Mouse (Mus musculus) kidney, postnatal 0 days (tissue): ENCODE measurements around the gene Zfp575. TPM values are rescaled to one million over a fixed set of nuclear protein-coding genes. Genes with fewer than 3 reads are reported as not detected.

Experiments used
- ATAC-seq: fragments of 200-750 bp; cut with Nextera tagmentation; replicated peaks from 2 replicates; pipeline ENCODE4 v1.8.0; 2017; ENCODE audit warnings: low read depth, moderate number of reproducible peaks, moderate TSS enrichment, moderate library complexity; ENCODE audit not compliant: low FRiP score
- DNase-seq: peaks from one replicate; pipeline ENCODE4 v3.0.0-alpha.2; 2016; ENCODE audit warnings: low spot score
- H3K27ac ChIP-seq: fragments of 300-500 bp; sonication (generic); 2 replicates; pipeline ENCODE4 v1.5.1; 2014; ENCODE audit warnings: mild to moderate bottlenecking
- H3K27me3 ChIP-seq: fragments of 300-500 bp; sonication (generic); 2 replicates; pipeline ENCODE4 v1.6.1; 2014; ENCODE audit warnings: low read length, mixed read lengths; ENCODE audit not compliant: insufficient read depth
- H3K36me3 ChIP-seq: fragments of 300-500 bp; sonication (generic); 2 replicates; pipeline ENCODE4 v1.6.1; 2014; ENCODE audit warnings: low read length, mixed read lengths; ENCODE audit not compliant: insufficient read depth
- H3K4me1 ChIP-seq: fragments of 300-500 bp; sonication (generic); replicated peaks from 2 replicates; pipeline ENCODE4 v1.6.1; 2014; ENCODE audit warnings: antibody characterized with exemption, low read length, mixed read lengths; ENCODE audit not compliant: insufficient read depth
- H3K4me2 ChIP-seq: fragments of 300-500 bp; sonication (generic); 2 replicates; pipeline ENCODE4 v1.6.1; 2014; ENCODE audit warnings: mild to moderate bottlenecking, low read length, moderate library complexity, mixed read lengths
- H3K4me3 ChIP-seq: fragments of 300-500 bp; sonication (generic); replicated peaks from 2 replicates; pipeline ENCODE4 v1.5.1; 2014; ENCODE audit warnings: low read depth, low read length
- H3K9ac ChIP-seq: fragments of 300-500 bp; sonication (generic); 2 replicates; pipeline ENCODE4 v1.6.1; 2014; ENCODE audit warnings: low read depth, low read length
- H3K9me3 ChIP-seq: fragments of 300-500 bp; sonication (generic); replicated peaks from 2 replicates; pipeline ENCODE4 v1.6.1; 2016; ENCODE audit warnings: low read length, inconsistent platforms, mixed read lengths
- CTCF ChIP-seq: IDR thresholded peaks from 2 replicates; pipeline ENCODE4 v1.5.1; 2016; ENCODE audit warnings: antibody characterized with exemption, low read depth, mild to moderate bottlenecking, moderate library complexity
- WGBS: fragments of 180-500 bp; shearing (Covaris S2); extraction: QIAGEN DNeasy Blood & Tissue Kit; methylation state at CpG from one replicate; pipeline ENCODE4 v1.1.7; 2014; 5-methylcytosine and 5-hydroxymethylcytosine counted together
- polyA plus RNA-seq: library from polyadenylated mRNA; unstranded; fragments of >200 nt; fragmentation: Nextera tagmentation; extraction: Ambion mirVana; gene quantifications from 2 replicates; pipeline ENCODE4 v1.2.1, GENCODE M21; 2015

Zfp575 gene
- polyA plus RNA-seq, 1 experiment from 2014 or later = 4.0 TPM

DNA sequence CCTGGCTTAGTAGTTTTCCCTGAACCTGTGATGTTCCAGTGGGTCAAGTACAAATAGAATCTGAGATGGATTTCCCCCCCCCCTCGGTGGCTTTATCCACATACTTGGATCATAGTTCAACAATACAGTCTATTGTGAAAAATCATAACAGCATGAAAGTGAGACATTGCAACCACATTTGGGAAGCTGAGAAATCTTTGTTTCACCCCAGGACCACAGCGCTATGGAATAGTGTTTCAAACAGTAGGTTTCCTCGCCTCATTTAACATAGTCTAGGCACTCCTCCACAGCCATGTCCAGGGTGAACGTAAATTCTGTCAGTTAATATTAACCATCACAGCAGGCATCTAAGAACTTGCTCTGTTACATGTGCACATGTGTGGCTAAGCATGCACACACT, 50.4 kb downstream of the Zfp575 start:
- Histone ChIP-seq H3K36me3 (peaks cover 17% of the 10 kb centered on the region), H3K27ac (peak overlapping the region; percentile 36; the same call in 1 of the 2 replicates), H3K4me3 (no peak overlapping the region), H3K27me3 (no peaks in the 10 kb centered on the region), H3K9ac (no peak overlapping the region), H3K4me2 (no peak overlapping the region), H3K9me3 (no peaks in the 10 kb centered on the region), H3K4me1 (peaks cover 15% of the 10 kb centered on the region)
- WGBS = 33% methylated on average over 4 of the region's 4 CpGs
- TF ChIP-seq CTCF = no peak
- DNase-seq (peak; percentile 63), ATAC-seq (peak; percentile 18; the same call in 1 of the 2 replicates)

DNA sequence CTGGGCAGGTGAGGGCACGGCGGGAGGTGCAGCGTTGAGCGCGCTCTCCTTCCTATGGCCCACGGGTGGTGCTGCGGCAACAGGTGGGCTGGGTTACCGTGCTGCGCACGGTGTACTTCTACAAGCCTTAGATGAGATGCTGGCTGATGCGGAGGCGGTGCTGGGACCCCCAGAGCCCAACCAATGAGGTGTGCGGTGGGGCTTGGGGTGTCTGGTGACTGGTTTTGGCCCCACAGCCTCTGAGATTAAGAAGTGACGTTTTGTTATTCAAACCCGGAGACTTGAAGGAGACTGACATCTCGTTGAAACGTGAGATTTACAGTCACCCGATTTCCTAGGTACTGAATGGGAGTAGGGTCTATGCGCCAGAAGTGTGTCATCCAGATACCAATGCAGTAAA, 53.1 kb downstream of the Zfp575 start:
- DNase-seq = peak; percentile 15
- Histone ChIP-seq H3K9me3 (no peaks in the 10 kb centered on the region), H3K36me3 (peaks cover 17% of the 10 kb centered on the region), H3K4me3 (0 out of 2 replicates have a peak overlapping the region, but pooled peaks have one; percentile 5), H3K9ac (no peak overlapping the region), H3K27ac (no peak overlapping the region), H3K27me3 (no peaks in the 10 kb centered on the region), H3K4me2 (peak overlapping the region; percentile 23; the same call in 1 of the 2 replicates), H3K4me1 (peaks cover 20% of the 10 kb centered on the region)
- WGBS = 41% methylated on average over 19 of the region's 19 CpGs
- TF ChIP-seq CTCF = no peak
- ATAC-seq = no peak

Other genes starting within 250 kb of the Zfp575 start
- gene Lypd5, start 238.4 kb downstream of the Zfp575 start, polyA plus RNA-seq = not detected in 2 replicates
- gene Kcnn4, start 217.4 kb downstream of the Zfp575 start, polyA plus RNA-seq = 8.0 and 9.6 TPM in 2 replicates
- 20.6 and 20.8 TPM in 2 replicates for gene Smg9, start 188.0 kb downstream of the Zfp575 start, polyA plus RNA-seq
- not detected in 2 replicates for gene Irgc1, start 135.3 kb downstream of the Zfp575 start, polyA plus RNA-seq
- gene Plaur, start 125.2 kb downstream of the Zfp575 start, polyA plus RNA-seq = 11.5 and 15.9 TPM in 2 replicates
- 7.1 and 8.2 TPM in 2 replicates for gene Cadm4, start 105.6 kb downstream of the Zfp575 start, polyA plus RNA-seq
- gene Zfp428, start 80.6 kb downstream of the Zfp575 start, polyA plus RNA-seq = 40.2 and 41.4 TPM in 2 replicates
- 0.06 and 0.12 TPM in 2 replicates for gene AC161166.1, start 75.2 kb downstream of the Zfp575 start, polyA plus RNA-seq
- gene Irgq, start 57.0 kb downstream of the Zfp575 start, polyA plus RNA-seq = 5.4 and 6.0 TPM in 2 replicates
- gene Pinlyp, start 41.5 kb downstream of the Zfp575 start, polyA plus RNA-seq = 0.50 and 0.55 TPM in 2 replicates
- gene Xrcc1, start 41.4 kb downstream of the Zfp575 start, polyA plus RNA-seq = 58.4 and 63.6 TPM in 2 replicates
- gene Ethe1, start 98 bp downstream of the Zfp575 start, polyA plus RNA-seq = 43.7 and 43.8 TPM in 2 replicates
- gene Phldb3, start 23.1 kb upstream of the Zfp575 start, polyA plus RNA-seq = 0.11 and 0.20 TPM in 2 replicates
- 0.68 and 0.88 TPM in 2 replicates for gene Lypd3, start 48.9 kb upstream of the Zfp575 start, polyA plus RNA-seq
- gene Tex101, start 89.0 kb upstream of the Zfp575 start, polyA plus RNA-seq = not detected in 2 replicates
- gene BC049730, start 121.6 kb upstream of the Zfp575 start, polyA plus RNA-seq = not detected in 2 replicates
- not detected in 2 replicates for gene Gm4763, start 139.3 kb upstream of the Zfp575 start, polyA plus RNA-seq
- 0.05 and 0.36 TPM in 2 replicates for gene Cd177, start 172.7 kb upstream of the Zfp575 start, polyA plus RNA-seq
- gene Ceacam10, start 189.6 kb upstream of the Zfp575 start, polyA plus RNA-seq = 0.11 and 0.22 TPM in 2 replicates